Mouse (Mus musculus): ENCODE measurements around the gene Ier5l.

DNA sequence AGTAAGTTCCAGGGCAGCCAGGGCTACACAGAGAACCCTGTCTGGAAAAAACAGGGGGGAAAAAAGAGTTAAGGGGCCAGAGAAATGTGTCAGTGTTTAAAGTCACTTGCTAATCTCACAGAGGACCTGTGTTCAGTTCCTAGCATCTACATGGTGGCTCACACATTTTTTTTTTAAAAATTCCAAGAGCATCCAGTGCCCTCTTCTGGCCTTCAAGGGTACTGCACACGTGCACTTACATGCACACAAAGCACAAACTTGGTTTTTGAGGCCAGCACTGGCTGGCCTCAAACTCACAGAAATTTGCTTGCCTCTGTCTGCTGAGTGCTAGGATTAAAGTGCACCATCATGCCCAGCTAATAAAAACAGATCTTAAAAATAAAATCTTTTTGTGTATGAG lies 23.5 kb downstream of the Ier5l start:
- peak; percentile 22; the same call in 1 of the 2 replicates for TF ChIP-seq CTCF (IDR thresholded peaks at IDR 0.05; ENCODE audit: insufficient read depth, low read length)
- no peak for TF ChIP-seq POLR2A (IDR thresholded peaks at IDR 0.05; ENCODE audit: borderline replicate concordance, extremely low read depth, low read depth, low read length)
